Mouse (Mus musculus) thymus, postnatal 0 days (tissue): ENCODE results near the gene Serpina3n. TPM values are rescaled to one million over a fixed set of nuclear protein-coding genes. Genes with fewer than 3 reads are reported as not detected.
A peak's percentile ranks its signal among the peaks of the same experiment; 100 is the strongest.
"Not testable (repeated sequence)": the region's sequence is repeated elsewhere in the genome, so short reads cannot be mapped to it uniquely, and the experiment has no call there.

Source experiments
- DNase-seq: peaks from one replicate; pipeline ENCODE4 v3.0.0-alpha.2; 2015; ENCODE audit warnings: low spot score
- polyA plus RNA-seq: library from polyadenylated mRNA; unstranded; fragments of >200 nt; fragmentation: Nextera tagmentation; extraction: Ambion mirVana; gene quantifications from 2 replicates; pipeline ENCODE4 v1.2.1, GENCODE M21; 2015

The Serpina3n gene
- polyA plus RNA-seq, result 2.0 and 2.3 TPM in 2 replicates

GRCm38 (mm10) chr12:104406454-104406885, at the start of gene Serpina3n:
Serpina3n (plus strand) TSS chr12:104406729.
- DNase-seq, result no peak

- DNase-seq, result no peak
These were observed 36.5 kb upstream of the Serpina3n start for GRCm38 (mm10) chr12:104369986-104370385.

DNA sequence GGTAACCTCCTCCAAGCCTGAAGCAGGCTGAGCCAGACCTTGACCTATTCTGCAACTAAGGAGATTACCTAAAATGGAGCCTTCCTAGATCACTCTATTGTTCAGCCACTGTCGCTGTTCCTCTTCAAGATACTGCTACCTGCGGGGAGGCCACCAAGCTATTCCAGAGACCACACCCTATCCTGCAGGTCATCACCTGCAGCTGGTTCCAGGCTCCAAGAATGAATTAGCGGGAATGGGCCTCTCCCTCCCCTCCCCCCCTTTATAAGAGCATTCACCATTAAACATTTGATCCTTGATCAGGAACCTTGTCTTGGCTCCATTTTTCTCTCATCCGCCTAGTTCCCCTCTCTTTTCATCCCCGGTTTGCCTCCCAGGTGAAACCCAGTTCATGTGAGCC, 29.4 kb upstream of the Serpina3n start:
- not testable (repeated sequence) for DNase-seq

DNA sequence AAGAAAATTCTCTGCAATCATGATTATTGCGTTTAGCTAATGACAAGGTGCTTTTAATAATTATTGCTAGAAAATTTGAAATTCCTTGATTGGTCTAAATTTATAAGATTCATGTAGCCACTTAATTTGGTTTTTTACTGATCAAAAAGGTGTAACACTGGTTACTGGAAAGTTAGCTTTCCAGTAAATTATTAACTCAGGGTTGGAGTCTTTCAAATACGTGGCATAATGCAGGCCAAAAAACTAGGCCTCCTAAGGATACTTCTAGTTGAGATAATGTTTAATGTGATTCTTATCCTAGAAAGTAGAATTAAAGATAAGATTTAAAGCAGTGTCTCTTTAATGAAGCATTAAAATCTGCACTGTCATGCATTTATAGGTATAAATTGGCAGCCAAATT, 28.2 kb upstream of the Serpina3n start:
- DNase-seq, result not testable (repeated sequence)

DNA sequence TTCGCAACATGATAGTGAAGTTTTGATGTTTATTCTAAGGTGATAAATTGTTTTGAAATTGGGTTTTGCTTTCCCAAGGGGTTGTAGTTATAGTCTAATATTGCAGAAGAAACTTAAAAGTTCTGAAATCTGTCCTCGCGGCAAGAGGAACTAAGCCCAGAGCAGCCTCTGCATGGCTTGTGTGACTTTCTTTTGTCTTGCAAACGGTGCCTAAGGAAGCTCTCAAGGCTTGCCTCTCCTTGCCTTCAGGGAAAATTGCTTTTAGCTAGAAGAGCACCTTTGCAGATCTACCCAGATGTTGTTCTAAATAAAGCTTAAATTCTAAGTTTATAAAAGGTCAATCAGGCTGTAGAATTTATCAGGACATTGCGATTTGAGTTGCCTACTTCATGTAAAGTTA, 27.7 kb upstream of the Serpina3n start:
- DNase-seq, result not testable (repeated sequence)

DNA sequence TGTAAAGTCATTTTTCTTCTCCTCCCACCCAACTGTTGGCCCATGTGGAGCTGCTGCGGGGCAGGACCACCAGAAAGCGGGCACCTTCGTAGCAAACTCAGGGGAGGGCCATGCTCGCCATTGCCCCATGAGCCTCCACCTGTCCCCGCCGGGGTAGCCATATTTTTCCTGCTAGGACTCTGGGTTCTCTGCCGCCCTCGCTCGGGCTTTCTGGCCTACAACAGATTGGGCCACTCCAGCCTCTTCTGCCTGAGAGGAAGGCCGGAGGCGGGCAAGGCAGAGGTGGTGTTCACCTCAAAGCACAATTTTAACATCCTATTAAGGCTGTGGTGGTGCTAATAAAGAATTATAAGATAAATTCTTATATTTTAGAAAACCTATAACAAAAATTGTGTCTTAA, 26.7 kb upstream of the Serpina3n start:
- no peak for DNase-seq

DNA sequence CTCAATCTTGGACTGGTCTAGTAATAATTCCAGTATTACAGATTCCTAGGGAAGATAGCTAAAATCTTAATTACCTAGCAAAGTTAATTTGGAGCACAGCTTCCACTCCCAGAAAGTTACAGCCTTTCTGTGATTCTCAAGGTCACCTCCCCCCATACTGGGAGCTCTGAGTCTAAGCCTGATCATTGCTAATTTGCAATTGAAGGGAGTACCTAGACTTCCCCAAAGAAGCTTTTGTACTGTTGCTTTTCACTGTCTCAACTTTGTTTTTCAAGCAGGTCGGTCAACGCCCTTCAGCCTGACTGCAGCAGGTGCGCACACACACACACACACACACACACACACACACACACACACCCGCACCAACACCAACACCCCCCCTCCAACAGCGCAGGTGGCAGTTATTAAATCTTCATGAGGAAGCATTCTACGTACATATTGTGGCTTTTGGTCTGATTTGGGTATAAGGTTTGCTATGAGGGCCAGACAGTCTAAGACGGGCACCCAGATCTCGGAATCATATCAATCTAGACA, 25.4 kb upstream of the Serpina3n start:
- not testable (repeated sequence) for DNase-seq

- DNase-seq, result not testable (repeated sequence)
These were observed 20.5 kb upstream of the Serpina3n start for GRCm38 (mm10) chr12:104385987-104386386.

DNA sequence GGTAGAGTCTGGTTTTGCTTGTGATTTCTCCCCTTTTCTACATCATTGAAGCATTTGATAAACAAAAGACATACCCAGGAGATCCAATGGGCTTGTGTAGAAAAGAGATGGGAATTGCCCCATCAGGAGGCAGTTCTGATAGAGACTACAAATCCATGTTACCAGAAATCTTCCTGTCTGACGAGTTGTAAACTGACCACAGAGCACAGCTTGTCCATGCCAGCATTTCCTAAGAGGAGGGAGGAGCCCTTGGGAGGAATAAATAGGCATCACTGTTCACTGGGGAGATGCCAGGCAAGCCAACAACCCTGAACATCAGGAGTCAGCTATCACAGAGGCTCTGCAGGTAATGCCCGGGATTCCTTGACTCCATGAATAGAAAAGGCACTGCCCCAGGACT, 19.7 kb upstream of the Serpina3n start:
- not testable (repeated sequence) for DNase-seq

GRCm38 (mm10) chr12:104388477-104388876, 18.1 kb upstream of the Serpina3n start:
- no peak for DNase-seq

- DNase-seq, result not testable (repeated sequence)
These were observed 15.5 kb upstream of the Serpina3n start for GRCm38 (mm10) chr12:104391057-104391456.

DNA sequence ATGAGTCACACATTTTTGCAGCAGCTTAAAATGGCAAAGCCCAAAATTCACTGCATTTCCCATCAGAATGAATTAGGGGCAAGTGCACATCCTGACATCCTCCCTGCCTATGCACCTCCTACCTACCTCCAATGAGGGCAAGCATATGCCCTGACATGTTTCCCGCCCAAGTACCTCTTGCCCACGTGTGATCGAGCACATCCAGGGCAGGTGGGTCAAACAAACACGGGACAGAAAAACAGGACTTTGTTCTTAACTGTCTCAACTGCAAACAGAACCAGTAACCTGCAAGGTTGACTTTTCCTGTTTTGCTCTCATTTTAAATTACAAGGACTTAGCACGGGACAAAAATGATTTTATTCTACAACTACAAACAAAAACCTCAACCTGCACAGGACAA, 2.6 kb upstream of the Serpina3n start:
- DNase-seq, result no peak

GRCm38 (mm10) chr12:104412507-104412906, 6.0 kb downstream of the Serpina3n start:
- no peak for DNase-seq

GRCm38 (mm10) chr12:104414576-104414975, 8.0 kb downstream of the Serpina3n start:
- no peak for DNase-seq

- DNase-seq, result no peak
These were observed 9.2 kb downstream of the Serpina3n start for GRCm38 (mm10) chr12:104415625-104416315.

GRCm38 (mm10) chr12:104418340-104419135, 12.0 kb downstream of the Serpina3n start:
- DNase-seq, result peak; percentile 55

DNA sequence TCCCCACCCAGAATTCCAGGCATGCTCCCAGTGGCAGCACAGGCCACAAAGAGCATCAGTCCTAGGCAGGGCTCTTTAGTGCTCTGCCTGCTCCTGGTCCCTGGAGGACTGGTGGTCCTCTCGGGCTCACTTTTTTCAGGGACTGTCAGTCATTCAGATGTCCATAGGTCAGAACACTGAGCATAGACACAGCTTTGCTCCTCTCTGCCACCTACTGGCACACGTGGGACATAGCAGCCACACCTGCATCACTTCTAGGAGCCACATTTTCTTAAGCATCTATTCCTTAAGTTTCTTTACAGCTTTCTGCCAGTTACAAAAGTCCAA, 12.6 kb downstream of the Serpina3n start:
- DNase-seq, result peak; percentile 24

GRCm38 (mm10) chr12:104422615-104423392, 16.3 kb downstream of the Serpina3n start:
- no peak for DNase-seq

GRCm38 (mm10) chr12:104425591-104425990, 19.1 kb downstream of the Serpina3n start:
- DNase-seq, result no peak

GRCm38 (mm10) chr12:104426915-104427314, 20.4 kb downstream of the Serpina3n start:
- peak; percentile 34 for DNase-seq

- no peak for DNase-seq
These were observed 24.8 kb downstream of the Serpina3n start for GRCm38 (mm10) chr12:104431359-104431758.

DNA sequence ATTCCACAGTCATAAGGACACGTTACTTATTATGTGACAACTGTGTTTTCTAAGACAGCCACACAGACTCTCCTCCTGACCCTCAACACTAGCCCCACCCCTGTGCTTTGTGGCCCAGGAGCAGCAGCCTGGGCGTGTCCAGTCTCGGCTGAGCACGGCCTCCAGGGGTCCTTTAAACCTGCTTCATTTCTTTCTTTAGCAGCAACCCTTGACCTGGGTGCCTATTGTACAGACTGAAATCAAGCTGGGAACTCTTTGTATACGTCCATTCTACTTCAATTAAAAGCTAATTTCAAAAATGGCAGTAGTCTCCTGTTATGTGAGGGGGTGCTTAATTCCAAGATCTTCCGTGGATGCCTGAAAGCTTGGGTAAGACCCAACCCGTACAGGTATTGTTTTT, 26.7 kb downstream of the Serpina3n start:
- DNase-seq, result no peak
